Mouse (Mus musculus): ENCODE measurements around the gene Naa10.
A peak's percentile ranks its signal among the peaks of the same experiment; 100 is the strongest.

The Naa10 gene

GRCm38 (mm10) chrX:73914827-73915703 lies 6.7 kb downstream of the Naa10 start:
- peak; percentile 80 for DNase-seq

DNA sequence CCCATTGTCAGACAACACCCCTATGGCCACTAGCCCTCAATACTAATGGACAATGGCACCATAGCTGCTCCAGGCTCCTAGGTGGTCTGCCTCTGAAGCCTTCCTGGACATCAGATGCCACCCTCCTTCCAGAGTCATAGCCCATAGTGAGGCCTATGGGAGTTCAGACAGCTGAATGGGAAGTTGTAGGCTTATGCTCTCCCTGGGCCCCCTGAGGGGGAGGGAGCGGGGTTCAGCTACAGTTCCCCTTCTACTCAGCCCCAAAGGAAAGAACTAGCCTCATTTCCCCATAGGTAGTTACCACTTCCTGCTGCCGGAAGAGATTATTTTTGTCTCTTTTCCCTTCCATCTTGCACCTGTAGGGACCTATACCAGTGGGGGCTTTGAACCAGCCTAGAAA lies 10.2 kb downstream of the Naa10 start:
- no peak for DNase-seq

- no peak for DNase-seq
Measured at GRCm38 (mm10) chrX:73911156-73911555, 10.6 kb downstream of the Naa10 start.

DNA sequence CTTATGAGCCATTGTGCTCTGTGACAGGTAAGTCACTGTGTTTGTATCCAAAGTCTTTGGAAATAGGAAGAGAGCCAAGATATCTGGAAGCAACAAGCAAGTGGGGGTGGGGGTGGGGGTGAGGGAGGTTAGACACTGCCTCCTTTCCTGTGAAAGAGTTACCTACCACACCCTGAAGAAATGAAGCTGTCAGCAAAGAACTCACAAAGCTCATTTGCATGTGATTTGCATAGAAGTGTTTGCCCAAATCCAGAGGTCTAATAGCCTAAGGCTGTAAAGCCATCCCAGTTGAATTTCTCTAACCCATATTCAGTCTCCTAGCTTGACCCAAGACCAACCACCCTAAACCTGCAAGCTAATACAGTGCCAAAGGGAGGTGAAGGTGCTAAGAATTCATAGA lies 11.3 kb downstream of the Naa10 start:
- no peak for DNase-seq

GRCm38 (mm10) chrX:73910049-73910448 lies 11.7 kb downstream of the Naa10 start:
- no peak for DNase-seq

- no peak for DNase-seq
Measured at GRCm38 (mm10) chrX:73897959-73898358, 23.8 kb downstream of the Naa10 start.

DNA sequence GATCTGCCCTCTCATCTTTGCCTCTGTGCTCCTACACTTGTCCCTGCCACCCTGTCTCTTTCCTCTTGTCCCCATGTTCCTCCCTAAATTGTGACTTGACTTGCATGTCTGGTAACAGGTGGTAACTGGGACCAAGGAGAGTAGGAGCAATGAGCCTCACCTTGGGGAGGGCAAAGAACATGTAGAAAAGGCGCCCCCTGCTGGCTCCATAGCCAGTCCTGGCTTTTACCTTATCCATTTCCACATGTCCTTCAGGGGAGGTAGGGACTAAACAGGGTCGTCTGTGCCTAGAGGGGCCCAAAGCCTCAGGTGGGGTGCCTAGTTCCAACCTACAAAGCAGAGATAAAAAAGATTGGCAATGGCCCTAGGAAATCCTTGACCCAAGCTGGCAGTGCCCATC lies 26.0 kb downstream of the Naa10 start, which contains the start of gene L1cam:
Gene L1cam, minus strand, starts transcription at position 387 of the 400 bp plus-strand sequence.
- DNase-seq = peak; percentile 62

DNA sequence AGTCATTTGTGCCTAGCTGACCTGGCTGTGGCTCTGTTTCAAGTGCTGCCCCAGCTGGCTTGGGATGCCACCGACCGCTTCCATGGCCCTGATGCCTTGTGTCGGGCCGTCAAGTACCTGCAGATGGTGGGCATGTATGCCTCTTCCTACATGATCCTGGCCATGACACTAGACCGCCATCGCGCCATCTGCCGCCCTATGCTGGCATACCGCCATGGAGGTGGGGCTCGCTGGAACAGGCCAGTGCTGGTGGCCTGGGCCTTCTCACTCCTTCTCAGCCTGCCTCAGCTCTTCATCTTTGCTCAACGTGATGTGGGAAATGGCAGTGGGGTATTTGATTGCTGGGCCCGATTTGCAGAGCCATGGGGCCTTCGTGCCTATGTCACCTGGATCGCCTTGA lies 28.9 kb downstream of the Naa10 start:
- DNase-seq = peak; percentile 52

DNA sequence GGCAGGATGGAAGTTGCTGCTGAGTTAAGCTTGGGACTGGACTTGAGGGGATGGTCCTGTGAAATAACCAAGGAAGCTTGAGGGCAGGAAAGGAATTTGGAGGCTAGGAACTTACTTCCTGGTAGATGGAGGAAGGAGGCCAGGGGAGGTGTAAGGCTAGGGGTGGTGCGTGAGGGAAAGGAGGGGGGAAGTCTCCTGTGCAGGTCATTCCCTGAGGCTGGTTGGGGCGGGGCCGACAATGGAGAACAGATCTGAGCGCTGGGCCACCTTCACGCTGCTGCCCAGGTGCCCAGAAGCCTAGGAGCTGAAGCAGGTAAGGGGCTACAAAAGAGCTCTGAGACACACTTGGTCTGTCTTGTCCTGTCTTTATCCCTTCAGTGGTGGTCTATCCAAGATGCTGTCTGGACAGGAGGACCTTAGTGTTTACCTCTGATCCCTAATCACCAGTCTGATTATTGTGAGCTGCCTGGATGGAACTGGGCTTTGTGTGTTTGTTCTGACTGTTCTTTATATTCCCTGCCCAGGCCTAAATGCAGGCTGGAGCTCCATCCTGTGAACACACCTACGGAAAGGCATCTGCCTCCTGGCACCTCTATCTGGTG lies 30.1 kb downstream of the Naa10 start, which contains the start of gene Avpr2:
Gene Avpr2, plus strand, starts transcription at position 552 of the 602 bp plus-strand sequence.
- DNase-seq = no peak

- no peak for DNase-seq
Measured at GRCm38 (mm10) chrX:73881463-73881862, 40.3 kb downstream of the Naa10 start.

DNA sequence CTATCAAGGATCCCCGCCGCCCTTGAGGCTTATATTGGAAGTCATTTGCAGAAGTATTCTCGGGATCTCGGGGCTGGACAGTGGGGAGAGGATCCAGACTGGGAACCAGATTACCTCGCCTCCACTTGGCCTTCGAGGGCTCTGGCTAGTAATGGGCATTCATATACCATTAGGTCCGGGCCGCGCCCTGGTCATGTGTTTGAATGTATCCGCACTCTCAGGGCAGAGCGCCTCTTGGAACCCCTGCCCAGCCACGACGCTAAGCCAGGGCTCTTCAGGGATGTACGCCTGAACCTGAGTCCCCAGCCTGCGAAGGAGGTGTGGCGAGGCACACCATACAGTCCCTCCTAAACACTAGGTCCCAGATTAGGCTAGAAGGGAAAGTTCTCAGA lies 40.7 kb downstream of the Naa10 start:
- DNase-seq = peak; percentile 30

- DNase-seq = peak; percentile 52
Measured at GRCm38 (mm10) chrX:73880194-73881035, 41.3 kb downstream of the Naa10 start.

DNA sequence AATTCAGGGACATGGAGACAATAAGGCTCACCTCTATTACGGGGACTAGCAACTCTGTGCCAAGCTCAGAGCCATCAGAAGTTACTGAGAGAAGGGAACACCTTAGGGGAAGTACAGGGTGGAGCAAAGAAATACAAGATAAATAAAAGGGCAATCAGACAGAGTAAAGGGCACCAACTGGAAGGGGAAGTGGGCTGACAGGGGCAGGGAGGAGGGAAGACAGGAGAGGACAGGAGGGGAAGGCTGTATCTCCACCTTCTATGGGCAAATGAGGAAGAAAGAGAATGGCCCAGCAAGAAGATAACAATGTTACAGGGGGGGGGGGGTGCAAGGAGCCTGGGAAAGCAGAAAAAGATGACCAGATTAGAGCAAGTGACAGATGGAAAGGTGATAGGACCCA lies 44.7 kb downstream of the Naa10 start:
- no peak for DNase-seq

- DNase-seq = no peak
Measured at GRCm38 (mm10) chrX:73875881-73876280, 45.9 kb downstream of the Naa10 start.

DNA sequence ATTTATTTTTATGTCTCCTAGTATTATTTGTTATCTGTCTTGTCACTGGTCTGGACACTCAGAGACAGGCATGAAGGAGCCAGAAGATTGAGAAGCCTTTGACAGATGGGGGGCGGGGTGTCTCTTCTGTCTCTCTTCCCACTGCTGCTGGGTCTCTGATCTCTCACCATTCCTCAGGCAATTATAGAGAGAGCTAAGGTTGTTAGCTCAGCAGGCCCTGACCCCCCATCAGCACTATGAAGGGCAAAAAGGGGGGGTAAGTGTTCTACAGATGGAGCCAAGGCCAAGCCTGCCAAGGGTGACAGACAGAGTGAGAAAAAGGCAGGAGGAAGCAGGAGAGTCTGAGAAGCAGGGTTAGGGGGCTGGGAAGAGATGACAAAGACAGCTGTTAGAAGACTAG lies 49.8 kb downstream of the Naa10 start:
- DNase-seq = no peak

GRCm38 (mm10) chrX:73871474-73871873 lies 50.3 kb downstream of the Naa10 start:
- no peak for DNase-seq

- DNase-seq = no peak
Measured at GRCm38 (mm10) chrX:73869334-73869733, 52.4 kb downstream of the Naa10 start.

DNA sequence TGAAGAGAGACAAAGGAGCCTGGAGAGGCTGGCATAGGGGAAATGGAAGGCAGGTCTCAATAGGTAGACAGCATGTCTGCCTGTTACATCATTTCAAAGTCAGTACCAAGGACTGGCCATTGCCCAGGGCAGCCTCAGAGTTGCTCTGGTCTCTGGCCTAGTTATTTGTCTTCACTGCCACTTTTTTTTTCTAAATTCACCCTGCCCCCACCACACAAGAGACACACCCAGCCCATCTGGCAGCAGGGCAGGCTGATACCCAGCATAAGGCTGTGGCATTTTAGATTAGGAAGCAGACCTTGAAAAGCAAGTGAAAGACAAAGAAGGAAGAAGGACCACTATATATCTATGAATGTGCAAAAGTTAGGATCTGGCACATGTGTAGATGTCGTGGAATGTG lies 53.9 kb downstream of the Naa10 start:
- no peak for DNase-seq

GRCm38 (mm10) chrX:73867256-73867655 lies 54.5 kb downstream of the Naa10 start:
- DNase-seq = no peak
